Mouse (Mus musculus) neural tube, embryonic 14.5 days (tissue): Measurements from ENCODE around the gene Trp53i11. TPM values are rescaled to one million over a fixed set of nuclear protein-coding genes. Genes with fewer than 3 reads are reported as not detected.
A peak's percentile ranks its signal among the peaks of the same experiment; 100 is the strongest.

Experiments
- ATAC-seq: fragments of 200-750 bp; cut with Nextera tagmentation; 2 replicates; pipeline ENCODE4 v1.8.0; 2017; ENCODE audit warnings: low read depth, mild to moderate bottlenecking, moderate TSS enrichment, moderate library complexity
- H3K27ac ChIP-seq: fragments of 300-500 bp; sonication (generic); 2 replicates; pipeline ENCODE4 v1.5.1; 2014; ENCODE audit warnings: low read depth, mild to moderate bottlenecking, control low read depth, low read length, moderate library complexity, mixed read lengths
- H3K27me3 ChIP-seq: fragments of 300-500 bp; sonication (generic); 2 replicates; pipeline ENCODE4 v1.6.1; 2014; ENCODE audit warnings: low read length; ENCODE audit not compliant: control insufficient read depth, insufficient read depth
- H3K36me3 ChIP-seq: fragments of 300-500 bp; sonication (generic); 2 replicates; pipeline ENCODE4 v1.6.1; 2014; ENCODE audit warnings: low read length, mixed read lengths; ENCODE audit not compliant: control insufficient read depth, insufficient read depth
- H3K4me1 ChIP-seq: fragments of 300-500 bp; sonication (generic); 2 replicates; pipeline ENCODE4 v1.6.1; 2014; ENCODE audit warnings: low read length; ENCODE audit not compliant: control insufficient read depth, insufficient read depth
- H3K4me2 ChIP-seq: fragments of 300-500 bp; sonication (generic); 2 replicates; pipeline ENCODE4 v1.6.1; 2014; ENCODE audit warnings: mild to moderate bottlenecking, low read depth, low read length, control low read depth
- H3K4me3 ChIP-seq: fragments of 300-500 bp; sonication (generic); 2 replicates; pipeline ENCODE4 v1.5.1; 2014; ENCODE audit warnings: low read depth, low read length, control low read depth, mixed read lengths
- H3K9ac ChIP-seq: fragments of 300-500 bp; sonication (generic); replicated peaks from 2 replicates; pipeline ENCODE4 v1.6.1; 2014; ENCODE audit warnings: low read depth, mild to moderate bottlenecking, control low read depth, low read length, mixed read lengths
- H3K9me3 ChIP-seq: fragments of 300-500 bp; sonication (generic); 2 replicates; pipeline ENCODE4 v1.6.1; 2016; ENCODE audit warnings: low read length; ENCODE audit not compliant: control insufficient read depth
- WGBS: fragments of 180-500 bp; shearing (Covaris S2); extraction: QIAGEN DNeasy Blood & Tissue Kit; methylation state at CpG from one replicate; pipeline ENCODE4 v1.1.7; 2014; 5-methylcytosine and 5-hydroxymethylcytosine counted together
- polyA plus RNA-seq: library from polyadenylated mRNA; unstranded; fragments of >200 nt; fragmentation: Nextera tagmentation; extraction: Ambion mirVana; gene quantifications from 2 replicates; pipeline ENCODE4 v1.2.1, GENCODE M21; 2014

The Trp53i11 gene
- polyA plus RNA-seq, 1 experiment from 2014 or later, result 82.7 TPM

DNA sequence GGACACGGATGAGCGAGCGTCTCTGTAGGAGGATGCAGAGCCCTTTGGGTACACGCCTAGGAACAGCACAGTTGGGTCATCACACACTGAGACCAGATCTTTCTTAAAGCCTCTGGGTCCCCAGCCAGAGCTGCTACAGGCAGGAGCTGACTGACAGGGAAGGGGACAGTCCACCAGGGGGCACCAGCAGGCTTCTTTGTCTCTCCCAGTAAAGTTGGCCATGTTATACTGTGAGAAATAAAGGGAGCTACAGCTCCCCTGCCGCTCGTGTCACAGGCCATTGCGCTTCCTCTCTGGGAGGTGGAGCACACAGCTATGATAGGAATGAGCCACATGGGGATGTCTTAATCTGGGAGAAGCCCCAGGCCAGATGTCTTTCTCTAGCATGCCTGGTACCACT, 29.7 kb downstream of the Trp53i11 start:
- Histone ChIP-seq H3K4me2 (no peak overlapping the region), H3K9ac (no peak overlapping the region), H3K27ac (peak overlapping the region; percentile 67), H3K27me3 (no peaks in the 10 kb centered on the region), H3K9me3 (no peaks in the 10 kb centered on the region), H3K4me3 (no peak overlapping the region), H3K4me1 (peaks cover 25% of the 10 kb centered on the region), H3K36me3 (no peaks in the 10 kb centered on the region)
- peak; percentile 88 for ATAC-seq
- 12% methylated on average over 7 of the region's 7 CpGs for WGBS

DNA sequence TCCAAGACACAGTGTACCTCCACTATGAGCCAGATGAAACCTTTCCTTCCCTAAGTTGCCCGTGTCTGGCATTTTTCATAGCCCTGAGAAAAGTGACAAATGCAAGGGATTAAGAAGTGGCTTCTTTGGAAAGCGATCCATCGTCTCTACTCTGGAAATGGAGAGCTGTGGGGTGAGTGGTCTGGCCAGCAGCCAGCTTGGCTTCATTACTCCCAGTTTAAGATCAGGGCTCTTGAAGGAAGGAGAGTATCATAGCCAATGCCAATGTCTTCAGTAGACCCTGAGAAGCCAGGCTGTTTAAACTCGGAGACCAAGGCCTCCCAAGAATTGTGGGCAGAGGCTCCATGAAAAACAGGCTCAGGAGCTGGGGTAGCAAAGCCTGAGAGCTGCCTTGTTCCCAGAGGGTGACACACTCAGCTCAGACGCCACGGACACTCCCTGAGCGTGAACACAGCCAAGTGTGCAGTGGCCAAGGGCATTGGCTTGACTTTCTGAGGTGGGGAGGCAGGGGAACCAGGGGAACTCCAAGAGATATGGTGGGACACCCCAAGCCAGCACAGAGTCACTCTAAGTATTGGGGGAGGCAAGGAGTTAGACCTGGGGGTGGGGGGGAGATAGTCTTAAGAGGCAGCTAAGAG, 31.1 kb downstream of the Trp53i11 start:
- no peak overlapping the region for H3K4me3 ChIP-seq
- H3K36me3 ChIP-seq, result no peaks in the 10 kb centered on the region
- H3K27ac ChIP-seq, result no peak overlapping the region
- peaks cover 29% of the 10 kb centered on the region for H3K4me1 ChIP-seq
- H3K9me3 ChIP-seq, result no peaks in the 10 kb centered on the region
- H3K4me2 ChIP-seq, result no peak overlapping the region
- 76% methylated on average over 7 of the region's 7 CpGs for WGBS
- H3K9ac ChIP-seq, result no peak overlapping the region
- ATAC-seq, result no peak
- no peaks in the 10 kb centered on the region for H3K27me3 ChIP-seq

DNA sequence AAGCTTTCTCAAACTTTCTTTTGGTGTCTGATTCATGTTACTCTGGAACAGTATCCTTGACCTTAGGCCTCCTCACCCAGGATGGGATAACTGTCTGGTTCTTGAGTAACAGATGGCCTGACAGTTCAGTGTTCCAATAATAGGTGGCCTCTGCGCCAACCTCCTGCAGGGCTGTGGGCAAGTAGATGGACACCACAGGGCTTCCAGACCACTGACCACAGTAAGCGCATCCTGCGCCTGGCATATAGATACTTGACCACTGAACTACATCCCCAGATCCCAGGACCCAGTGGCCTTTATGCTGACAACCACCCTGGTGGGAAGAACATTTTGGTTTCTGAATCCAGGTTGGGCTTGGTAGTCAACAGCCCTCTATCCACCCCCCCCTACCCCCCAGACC, 32.2 kb downstream of the Trp53i11 start:
- H3K36me3 ChIP-seq, result no peaks in the 10 kb centered on the region
- H3K27me3 ChIP-seq, result no peaks in the 10 kb centered on the region
- no peak overlapping the region for H3K27ac ChIP-seq
- H3K4me1 ChIP-seq, result peaks cover 31% of the 10 kb centered on the region
- H3K9me3 ChIP-seq, result no peaks in the 10 kb centered on the region
- H3K9ac ChIP-seq, result no peak overlapping the region
- H3K4me2 ChIP-seq, result no peak overlapping the region
- no peak for ATAC-seq
- no peak overlapping the region for H3K4me3 ChIP-seq
- whole genome bisulfite sequencing, result 100% methylated on average over 3 of the region's 3 CpGs

DNA sequence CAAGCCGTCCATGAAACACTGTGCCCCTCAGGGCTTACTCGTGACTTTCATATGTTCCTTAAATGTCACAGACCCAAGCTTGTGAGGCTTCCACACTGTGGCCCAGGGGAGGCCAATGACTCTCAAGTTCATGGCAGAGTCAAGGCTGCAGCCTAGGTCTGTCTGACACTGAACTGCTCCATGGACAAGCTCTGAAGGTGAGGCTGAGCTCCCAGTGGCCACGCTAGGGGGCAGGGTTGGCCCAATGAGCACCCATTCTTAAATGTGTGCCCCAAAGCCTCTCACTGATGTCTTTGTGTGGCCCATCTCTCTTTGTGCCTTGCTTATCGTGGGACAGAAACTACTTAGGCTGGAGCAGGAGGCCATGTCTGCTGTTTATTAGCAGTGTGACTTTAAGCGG, 33.1 kb downstream of the Trp53i11 start:
- Histone ChIP-seq H3K9ac (no peak overlapping the region), H3K9me3 (no peaks in the 10 kb centered on the region), H3K4me3 (no peak overlapping the region), H3K27ac (peak overlapping the region; percentile 16; the same call in 1 of the 2 replicates), H3K36me3 (no peaks in the 10 kb centered on the region), H3K4me1 (peaks cover 31% of the 10 kb centered on the region), H3K4me2 (no peak overlapping the region), H3K27me3 (no peaks in the 10 kb centered on the region)
- no peak for ATAC-seq
- WGBS, result 61% methylated on average over 5 of the region's 5 CpGs

DNA sequence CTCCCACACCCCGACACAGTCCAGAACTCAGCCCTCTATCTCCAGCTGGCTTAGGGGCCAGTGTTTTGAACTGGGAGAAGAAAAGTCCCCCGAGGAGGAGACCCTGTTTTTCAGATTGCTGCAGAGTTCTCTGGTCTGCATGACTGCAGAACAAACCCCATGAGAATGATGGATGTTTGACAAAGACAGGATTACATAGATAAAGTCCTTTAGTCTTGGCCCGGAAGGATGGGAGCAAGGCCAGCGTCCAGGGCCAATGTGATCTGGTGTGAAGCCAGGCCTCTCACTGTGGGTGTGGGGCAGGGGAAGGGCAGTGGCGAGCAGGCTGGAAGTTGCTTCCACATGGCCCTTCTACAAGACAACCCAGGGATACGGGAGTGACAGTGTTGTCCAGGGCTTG, 36.1 kb downstream of the Trp53i11 start:
- Histone ChIP-seq H3K36me3 (no peaks in the 10 kb centered on the region), H3K9me3 (no peaks in the 10 kb centered on the region), H3K27me3 (no peaks in the 10 kb centered on the region), H3K9ac (no peak overlapping the region), H3K4me2 (no peak overlapping the region), H3K27ac (no peak overlapping the region), H3K4me3 (no peak overlapping the region), H3K4me1 (peaks cover 33% of the 10 kb centered on the region)
- ATAC-seq, result no peak
- WGBS, result 64% methylated on average over 6 of the region's 6 CpGs

DNA sequence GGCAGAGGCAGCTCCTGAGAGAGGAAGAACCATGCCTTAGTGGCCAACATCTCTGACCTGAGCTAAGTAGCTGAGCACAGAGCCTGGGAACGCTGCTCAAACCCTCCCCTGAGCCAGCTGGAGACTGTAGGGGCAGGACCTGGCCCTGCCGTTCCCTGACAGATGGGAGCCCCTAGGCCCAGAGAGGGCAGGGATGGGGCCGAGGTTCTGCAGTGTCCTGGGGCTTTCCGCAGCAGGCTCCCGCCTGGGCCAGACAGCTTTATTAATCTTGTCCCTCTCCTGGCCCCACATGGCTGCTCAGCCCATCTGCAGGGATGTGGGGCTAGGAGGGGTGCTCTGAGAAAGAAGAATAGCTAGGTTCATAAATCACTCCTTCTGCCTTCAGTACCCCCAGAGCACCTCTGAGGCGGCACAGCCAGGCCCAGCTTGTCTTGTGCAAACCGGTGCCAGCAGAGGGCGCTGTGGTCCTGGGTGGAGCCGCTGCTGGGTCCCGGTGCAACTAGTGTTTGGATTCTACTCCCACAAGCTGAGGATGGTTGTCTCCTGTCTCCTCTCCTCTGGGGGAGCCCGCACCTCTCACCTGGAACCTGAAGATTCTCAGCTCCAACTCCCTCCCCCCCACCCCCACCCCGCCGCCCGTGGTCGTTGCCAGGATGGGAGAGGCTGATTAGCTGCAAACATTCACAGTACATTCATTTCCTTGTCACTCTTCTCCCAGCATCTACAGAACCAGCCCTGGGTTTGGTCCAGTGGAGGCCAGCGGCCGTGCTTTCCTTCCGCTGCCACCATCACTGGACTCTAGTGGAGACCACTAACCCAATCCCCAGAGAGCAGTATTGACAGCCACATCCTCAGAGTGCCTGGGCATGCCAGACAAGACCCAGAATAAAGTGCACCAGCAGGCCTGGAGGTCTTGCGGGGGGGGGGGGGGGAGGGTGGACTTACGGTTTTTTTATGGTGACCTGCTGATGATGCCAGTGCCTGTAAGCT, 39.6 kb downstream of the Trp53i11 start:
- 3% methylated on average over 20 of the region's 20 CpGs for WGBS
- peak overlapping the region; percentile 23; the same call in 1 of the 2 replicates for H3K4me2 ChIP-seq
- no peaks in the 10 kb centered on the region for H3K9me3 ChIP-seq
- H3K9ac ChIP-seq, result peak overlapping the region; percentile 35; the same call in 1 of the 2 replicates
- peak overlapping the region; percentile 65 for H3K27ac ChIP-seq
- no peaks in the 10 kb centered on the region for H3K27me3 ChIP-seq
- peak; percentile 77 for ATAC-seq
- peaks cover 24% of the 10 kb centered on the region for H3K4me1 ChIP-seq
- H3K4me3 ChIP-seq, result no peak overlapping the region
- no peaks in the 10 kb centered on the region for H3K36me3 ChIP-seq

DNA sequence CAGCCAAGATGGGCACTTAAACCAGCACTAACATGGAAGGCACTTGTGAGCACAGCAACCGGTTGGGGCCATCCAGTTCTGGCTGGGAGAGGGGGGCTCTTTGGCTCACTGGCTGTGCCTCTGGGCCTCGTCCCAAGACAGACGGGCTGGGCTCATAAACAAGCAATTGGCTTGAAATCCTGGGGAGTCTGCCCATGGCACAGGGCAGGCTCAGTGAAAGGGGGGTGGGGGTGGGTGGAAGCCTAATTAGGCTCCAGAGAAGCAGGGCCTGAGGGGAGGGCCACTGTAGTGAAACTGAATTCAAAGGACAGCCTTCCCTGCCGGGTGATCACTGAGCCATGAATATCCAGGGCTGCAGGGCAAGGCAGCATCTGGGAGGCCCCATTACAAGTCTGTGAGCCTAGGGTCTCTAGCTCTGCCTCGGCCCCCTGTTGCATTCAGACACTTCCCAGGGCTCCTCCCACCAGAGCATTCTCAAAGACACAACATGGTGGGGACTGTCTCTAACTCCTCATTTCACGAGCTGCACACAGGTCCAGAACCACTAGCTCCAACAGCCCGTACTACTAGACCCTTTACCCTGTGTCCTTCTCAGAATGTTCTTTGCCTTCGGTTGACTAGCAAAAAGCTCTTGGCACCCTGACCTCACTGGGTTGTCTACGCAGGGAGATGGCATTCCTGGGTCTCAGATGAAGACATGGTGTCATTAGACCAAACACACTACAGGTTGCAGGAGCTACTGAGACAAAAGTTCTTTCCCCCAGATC, 40.5 kb downstream of the Trp53i11 start:
- no peak overlapping the region for H3K4me2 ChIP-seq
- H3K36me3 ChIP-seq, result no peaks in the 10 kb centered on the region
- peak overlapping the region; percentile 68 for H3K27ac ChIP-seq
- H3K9me3 ChIP-seq, result no peaks in the 10 kb centered on the region
- H3K27me3 ChIP-seq, result no peaks in the 10 kb centered on the region
- peak; percentile 82 for ATAC-seq
- no peak overlapping the region for H3K9ac ChIP-seq
- peaks cover 24% of the 10 kb centered on the region for H3K4me1 ChIP-seq
- WGBS, result 13% methylated on average over 9 of the region's 9 CpGs
- no peak overlapping the region for H3K4me3 ChIP-seq

DNA sequence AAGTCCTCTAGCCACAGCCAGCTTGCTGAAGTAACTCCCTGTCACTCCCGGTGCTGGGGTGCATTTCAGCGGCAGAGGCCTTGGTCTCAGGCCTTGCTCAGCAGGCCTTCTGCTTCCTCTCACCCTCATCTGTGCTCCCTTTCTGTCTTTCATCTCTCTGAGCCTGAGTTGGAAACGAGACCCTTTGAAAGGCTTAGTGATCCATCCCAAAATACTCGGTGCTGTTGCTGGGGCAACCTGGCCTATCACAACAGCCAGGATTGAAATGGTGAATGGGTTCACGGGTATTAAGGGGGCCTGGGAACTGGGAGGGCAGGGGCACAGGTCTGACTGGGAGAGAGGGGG, 41.1 kb downstream of the Trp53i11 start:
- no peak overlapping the region for H3K4me2 ChIP-seq
- 8% methylated on average over 5 of the region's 5 CpGs for WGBS
- no peaks in the 10 kb centered on the region for H3K36me3 ChIP-seq
- no peaks in the 10 kb centered on the region for H3K9me3 ChIP-seq
- no peaks in the 10 kb centered on the region for H3K27me3 ChIP-seq
- peak; percentile 23 for ATAC-seq
- no peak overlapping the region for H3K9ac ChIP-seq
- H3K4me3 ChIP-seq, result no peak overlapping the region
- H3K4me1 ChIP-seq, result peaks cover 20% of the 10 kb centered on the region
- peak overlapping the region; percentile 68 for H3K27ac ChIP-seq
